Mouse (Mus musculus) B cell, adult 2 months (primary cell): ENCODE results near the gene Gadd45g.

Experiments
- DNase-seq, 2 experiments: peaks; one replicate each; pipeline ENCODE4 v3.0.0; 2022

Gadd45g gene

GRCm38 (mm10) chr13:51855584-51855983 lies 9.1 kb downstream of the Gadd45g start:
- no peak for DNase-seq

GRCm38 (mm10) chr13:51857156-51857555 lies 10.7 kb downstream of the Gadd45g start:
- DNase-seq = no peak

GRCm38 (mm10) chr13:51858475-51858874 lies 12.0 kb downstream of the Gadd45g start:
- no peak for DNase-seq

GRCm38 (mm10) chr13:51859174-51859573 lies 12.7 kb downstream of the Gadd45g start:
- no peak for DNase-seq

- DNase-seq = no peak
Observed at GRCm38 (mm10) chr13:51859798-51860197, 13.3 kb downstream of the Gadd45g start.

- DNase-seq = no peak
Observed at GRCm38 (mm10) chr13:51862750-51863149, 16.3 kb downstream of the Gadd45g start.

- DNase-seq = no peak
Observed at GRCm38 (mm10) chr13:51866151-51866659, 19.7 kb downstream of the Gadd45g start.

GRCm38 (mm10) chr13:51868491-51869128 lies 22.1 kb downstream of the Gadd45g start:
- no peak for DNase-seq

GRCm38 (mm10) chr13:51869129-51869491 lies 22.6 kb downstream of the Gadd45g start:
- DNase-seq = no peak

GRCm38 (mm10) chr13:51871148-51871547 lies 24.7 kb downstream of the Gadd45g start:
- no peak for DNase-seq

- DNase-seq = no peak
Observed at GRCm38 (mm10) chr13:51872252-51872962, 25.9 kb downstream of the Gadd45g start.

GRCm38 (mm10) chr13:51872963-51873514 lies 26.6 kb downstream of the Gadd45g start:
- no peak for DNase-seq

- no peak for DNase-seq
Observed at GRCm38 (mm10) chr13:51873786-51874185, 27.3 kb downstream of the Gadd45g start.

- no peak for DNase-seq
Observed at GRCm38 (mm10) chr13:51876131-51876530, 29.7 kb downstream of the Gadd45g start.

- no peak for DNase-seq
Observed at GRCm38 (mm10) chr13:51878806-51879205, 32.3 kb downstream of the Gadd45g start.

- no peak for DNase-seq
Observed at GRCm38 (mm10) chr13:51879571-51879970, 33.1 kb downstream of the Gadd45g start.

- DNase-seq = no peak
Observed at GRCm38 (mm10) chr13:51880019-51880418, 33.5 kb downstream of the Gadd45g start.

GRCm38 (mm10) chr13:51881271-51882128 lies 35.0 kb downstream of the Gadd45g start:
- DNase-seq = no peak

GRCm38 (mm10) chr13:51882218-51882617 lies 35.7 kb downstream of the Gadd45g start:
- DNase-seq = no peak

GRCm38 (mm10) chr13:51884250-51884649 lies 37.8 kb downstream of the Gadd45g start:
- DNase-seq = no peak

GRCm38 (mm10) chr13:51885594-51885993 lies 39.1 kb downstream of the Gadd45g start:
- DNase-seq = no peak

GRCm38 (mm10) chr13:51886085-51886484 lies 39.6 kb downstream of the Gadd45g start:
- DNase-seq = no peak

- no peak for DNase-seq
Observed at GRCm38 (mm10) chr13:51886723-51887122, 40.2 kb downstream of the Gadd45g start.
